Mouse (Mus musculus): ENCODE results near the gene Snrpb2.

DNA sequence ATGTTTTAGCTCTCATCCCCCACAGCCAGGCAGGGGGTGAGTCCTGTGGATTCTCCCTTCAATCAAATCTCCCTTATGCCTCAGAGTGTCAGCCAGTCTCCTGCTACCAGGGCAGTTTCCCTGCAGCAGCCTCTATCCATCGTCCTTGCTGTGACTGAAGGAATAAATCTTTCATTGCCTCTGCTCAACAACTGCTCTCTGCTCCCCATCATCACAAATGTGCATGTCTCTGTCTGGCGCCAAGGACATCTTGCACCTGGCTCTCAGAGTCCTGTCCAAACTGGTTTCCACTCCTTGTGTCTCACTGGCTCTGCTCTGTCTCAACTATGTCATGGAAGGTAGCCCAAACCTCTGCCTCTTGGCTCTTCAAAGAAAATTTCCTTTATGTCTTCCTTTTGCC is 43.1 kb upstream of the Snrpb2 start:
- TF ChIP-seq POLR2A (IDR thresholded peaks at IDR 0.05; ENCODE audit: borderline replicate concordance, extremely low read depth, low read depth, low read length) (no peak), CTCF (IDR thresholded peaks at IDR 0.05; ENCODE audit: insufficient read depth, low read length) (no peak)

Data from lung, adult 2 months (tissue).